Mouse (Mus musculus) hindbrain, embryonic 10.5 days (tissue): Measurements from ENCODE around the gene Slco2b1. TPM values are rescaled to one million over a fixed set of nuclear protein-coding genes. Genes with fewer than 3 reads are reported as not detected.

ENCODE experiments used
- DNase-seq: peaks from one replicate; pipeline ENCODE4 v3.0.0-alpha.2; 2017; ENCODE audit warnings: low spot score
- H3K27ac ChIP-seq: fragments of 300-500 bp; sonication (generic); 2 replicates; pipeline ENCODE4 v1.5.1; 2016; ENCODE audit warnings: mild to moderate bottlenecking, moderate library complexity
- H3K27me3 ChIP-seq: fragments of 300-500 bp; sonication (generic); 2 replicates; pipeline ENCODE4 v1.6.1; 2016; ENCODE audit warnings: mild to moderate bottlenecking; ENCODE audit not compliant: poor library complexity, insufficient read depth, severe bottlenecking
- H3K36me3 ChIP-seq: fragments of 300-500 bp; sonication (generic); 2 replicates; pipeline ENCODE4 v1.6.1; 2016; ENCODE audit warnings: mild to moderate bottlenecking, moderate library complexity
- H3K4me1 ChIP-seq: fragments of 300-500 bp; sonication (generic); replicated peaks from 2 replicates; pipeline ENCODE4 v1.6.1; 2016; ENCODE audit warnings: mild to moderate bottlenecking
- H3K4me3 ChIP-seq: fragments of 300-500 bp; sonication (generic); 2 replicates; pipeline ENCODE4 v1.5.1; 2016; ENCODE audit warnings: mild to moderate bottlenecking, moderate library complexity
- H3K9me3 ChIP-seq: fragments of 300-500 bp; sonication (generic); 2 replicates; pipeline ENCODE4 v1.6.1; 2016; ENCODE audit warnings: mild to moderate bottlenecking, moderate library complexity
- WGBS: fragments of 180-500 bp; shearing (Covaris S2); methylation state at CpG from one replicate; pipeline ENCODE4 v1.1.7; 2016; 5-methylcytosine and 5-hydroxymethylcytosine counted together
- polyA plus RNA-seq: library from polyadenylated mRNA; unstranded; fragments of >200 nt; fragmentation: Nextera tagmentation; extraction: Ambion mirVana; gene quantifications from 2 replicates; pipeline ENCODE4 v1.2.1, GENCODE M21; 2016

Gene Slco2b1
- polyA plus RNA-seq, 1 experiment from 2014 or later, result 3.5 TPM

DNA sequence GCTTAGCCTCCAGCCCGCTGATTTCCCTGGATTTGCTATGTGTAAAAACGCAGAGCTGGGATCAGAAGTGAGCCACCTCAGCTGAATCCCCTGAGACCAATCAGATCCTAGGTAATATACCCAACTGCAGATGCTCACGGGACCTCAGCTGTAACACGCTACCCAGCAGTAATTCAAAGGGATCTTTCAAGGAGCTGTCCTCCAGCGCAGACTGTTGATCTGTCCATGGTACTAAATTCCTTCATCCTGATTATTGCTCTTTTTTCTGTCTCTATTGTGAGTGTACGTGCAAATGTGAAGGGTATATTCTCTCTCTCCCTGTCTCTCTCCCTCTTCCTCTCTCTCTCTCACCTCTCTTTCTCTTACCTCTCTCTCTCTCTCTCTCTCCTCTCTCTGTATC lies 78.9 kb downstream of the Slco2b1 start:
- Histone ChIP-seq H3K27me3 (peaks cover 69% of the 10 kb centered on the region), H3K4me3 (no peak overlapping the region), H3K36me3 (no peaks in the 10 kb centered on the region), H3K9me3 (no peaks in the 10 kb centered on the region), H3K27ac (no peak overlapping the region), H3K4me1 (peaks cover 10% of the 10 kb centered on the region)
- no peak for DNase-seq
- 21% methylated on average over 6 of the region's 6 CpGs for WGBS

DNA sequence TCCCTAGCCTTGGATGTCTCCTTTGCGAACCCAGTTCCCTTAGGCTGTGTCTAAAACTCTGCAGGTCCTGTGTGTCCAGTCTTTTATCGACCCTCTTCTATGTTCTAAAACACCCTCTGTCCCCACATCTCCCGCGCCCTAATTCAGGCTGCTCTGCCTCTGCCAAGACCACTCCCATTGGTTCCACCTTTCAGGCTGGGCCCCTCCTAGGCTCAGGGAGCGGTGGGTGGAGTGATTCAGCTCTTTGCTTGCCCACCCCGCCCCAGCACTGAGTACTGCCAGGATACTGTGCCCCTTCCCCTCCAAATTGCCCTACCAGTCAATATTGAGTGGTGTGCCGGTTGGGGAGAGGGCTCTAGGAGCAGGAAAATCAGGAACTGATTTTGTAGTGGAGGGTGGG lies 83.8 kb downstream of the Slco2b1 start:
- H3K27me3 ChIP-seq, result peaks cover 98% of the 10 kb centered on the region
- no peaks in the 10 kb centered on the region for H3K36me3 ChIP-seq
- DNase-seq, result no peak
- peak overlapping the region; percentile 60 for H3K4me3 ChIP-seq
- H3K9me3 ChIP-seq, result no peaks in the 10 kb centered on the region
- no peak overlapping the region for H3K27ac ChIP-seq
- H3K4me1 ChIP-seq, result peaks cover 47% of the 10 kb centered on the region
- WGBS, result 5% methylated on average over 7 of the region's 7 CpGs

DNA sequence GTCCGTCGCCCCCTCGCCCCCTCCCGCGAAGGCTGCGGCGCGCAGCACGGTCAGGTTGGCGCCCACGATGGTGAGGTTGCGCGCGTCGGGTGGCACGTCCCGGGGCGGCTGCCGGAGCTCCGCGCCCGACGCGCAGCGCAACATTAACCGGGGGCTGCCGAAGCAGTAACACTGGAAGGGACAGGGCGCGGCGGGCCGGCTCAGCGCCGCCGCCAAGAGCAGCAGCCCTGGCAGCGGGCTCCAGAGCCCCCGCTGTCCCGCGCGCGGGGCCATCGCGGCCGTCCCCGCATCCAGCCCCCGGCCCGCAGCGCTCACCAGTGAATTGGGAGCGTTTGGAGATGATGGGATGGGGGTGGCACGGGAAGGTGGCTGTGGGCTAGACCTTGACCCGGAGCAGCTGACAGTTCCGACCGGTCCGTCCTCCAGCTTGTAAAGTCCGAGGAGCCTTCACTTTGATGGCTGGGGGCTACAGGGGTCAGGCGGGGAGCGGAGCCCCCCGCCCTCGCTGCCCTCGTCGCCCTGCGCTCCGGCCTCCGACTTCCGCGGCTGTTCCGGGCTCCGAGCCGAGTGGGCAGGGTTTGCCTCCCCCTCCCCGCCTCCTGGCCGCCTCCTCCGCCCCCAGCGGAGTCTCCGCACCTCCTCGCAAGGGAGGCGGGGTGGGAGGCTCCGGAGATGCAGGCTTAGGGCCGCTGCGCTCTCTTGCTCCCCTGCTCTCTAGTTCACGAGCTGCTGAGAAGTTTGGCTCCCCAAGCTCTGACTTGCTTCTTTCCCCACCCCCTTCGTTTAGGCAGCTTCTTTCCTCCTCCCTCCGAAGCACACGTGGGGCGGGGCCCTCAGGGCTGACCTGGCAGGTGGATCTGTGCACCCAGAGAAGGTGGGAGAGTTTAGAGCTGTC lies 84.5 kb downstream of the Slco2b1 start, which contains the start of gene Tpbgl:
Tpbgl (minus strand) TSS at position 728 of the 895 bp plus-strand sequence.
- Histone ChIP-seq H3K9me3 (no peaks in the 10 kb centered on the region), H3K27me3 (peaks cover 98% of the 10 kb centered on the region), H3K4me3 (peak within 1 kb of the TSS; percentile 60), H3K4me1 (peaks cover 54% of the 10 kb centered on the region), H3K36me3 (no peaks in the 10 kb centered on the region), H3K27ac (peak within 1 kb of the TSS; percentile 82)
- DNase-seq, result peak; percentile 41
- under 1% methylated on average over 83 of the region's 83 CpGs for WGBS

DNA sequence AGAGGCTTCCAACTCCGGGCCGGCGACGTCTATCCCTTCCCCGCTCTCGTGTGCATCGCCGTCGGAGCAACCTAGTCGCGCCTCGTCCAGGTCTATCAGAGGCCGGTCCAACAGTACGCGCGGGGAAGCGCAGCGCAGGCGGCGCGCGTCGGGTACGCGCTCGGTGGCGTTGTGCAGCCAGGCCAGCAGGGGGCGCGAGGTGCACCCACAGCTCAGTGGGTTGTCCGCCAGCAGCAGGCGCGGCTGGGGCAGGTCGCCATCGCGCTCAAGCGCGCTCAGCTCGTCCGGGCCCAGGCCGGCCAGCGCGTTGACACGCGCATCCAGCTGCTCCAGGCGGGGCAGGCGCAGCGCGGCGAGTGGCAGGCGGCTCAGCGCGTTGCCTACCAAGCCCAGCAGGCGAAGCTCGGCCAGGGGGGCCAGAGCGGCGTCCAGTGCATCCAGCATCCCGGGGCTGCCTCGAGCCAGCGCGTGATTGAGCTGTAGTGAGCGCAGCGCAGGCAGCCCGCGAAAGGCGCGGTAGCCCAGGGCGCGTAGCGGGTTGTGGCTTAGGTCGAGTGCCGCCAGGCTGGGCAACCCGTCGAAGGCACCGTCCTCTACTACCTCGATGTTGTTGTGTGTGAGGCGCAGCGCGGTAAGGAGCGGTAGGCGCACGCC lies 85.3 kb downstream of the Slco2b1 start:
- H3K27ac ChIP-seq, result peak overlapping the region; percentile 82
- H3K27me3 ChIP-seq, result peaks cover 96% of the 10 kb centered on the region
- H3K36me3 ChIP-seq, result no peaks in the 10 kb centered on the region
- H3K4me1 ChIP-seq, result peaks cover 62% of the 10 kb centered on the region
- DNase-seq, result peak; percentile 88
- peak overlapping the region; percentile 60 for H3K4me3 ChIP-seq
- no peaks in the 10 kb centered on the region for H3K9me3 ChIP-seq
- WGBS, result under 1% methylated on average over 81 of the region's 81 CpGs

DNA sequence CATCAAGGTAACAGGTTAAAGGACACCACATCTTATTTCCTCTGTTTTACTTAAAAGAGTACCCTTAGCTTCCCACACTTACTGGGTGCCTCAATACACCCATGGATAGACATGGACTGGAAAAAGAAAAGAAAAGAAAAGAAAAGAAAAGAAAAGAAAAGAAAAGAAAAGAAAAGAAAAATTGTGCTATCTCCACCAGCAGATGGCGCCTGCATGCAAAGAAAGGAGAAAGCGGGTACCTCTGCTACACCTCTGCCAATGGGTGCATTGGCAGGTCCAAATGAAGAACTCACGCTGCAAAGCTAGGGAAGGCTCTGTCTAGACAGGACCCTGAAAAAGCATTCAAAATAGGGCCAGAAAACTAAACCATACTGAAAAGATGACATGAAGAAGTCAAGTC lies 92.3 kb downstream of the Slco2b1 start:
- H3K36me3 ChIP-seq, result no peaks in the 10 kb centered on the region
- no peaks in the 10 kb centered on the region for H3K9me3 ChIP-seq
- H3K4me1 ChIP-seq, result peaks cover 24% of the 10 kb centered on the region
- 9% methylated on average over 3 of the region's 3 CpGs for WGBS
- no peak overlapping the region for H3K4me3 ChIP-seq
- H3K27me3 ChIP-seq, result peaks cover 38% of the 10 kb centered on the region
- H3K27ac ChIP-seq, result no peak overlapping the region
- no peak for DNase-seq

DNA sequence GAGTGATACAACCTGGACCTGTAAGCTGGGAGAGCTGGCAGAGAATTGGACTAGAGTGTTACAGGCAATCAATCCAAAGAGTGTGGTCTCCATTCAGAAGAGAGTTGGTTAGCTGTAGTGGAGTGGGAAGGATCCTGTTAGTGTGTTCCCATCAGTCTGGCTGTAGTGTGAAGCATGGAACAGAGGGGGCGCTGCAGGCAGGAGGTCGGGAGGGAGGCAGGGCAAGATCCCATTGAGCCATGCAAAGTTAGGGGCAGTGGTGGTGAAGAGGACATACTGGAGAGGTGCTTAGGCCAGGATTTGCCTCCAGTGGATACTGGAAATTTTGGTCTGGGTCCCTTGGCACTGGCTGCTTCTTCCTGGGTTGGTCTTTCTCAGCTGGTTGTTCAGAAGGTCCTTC lies 92.9 kb downstream of the Slco2b1 start:
- Histone ChIP-seq H3K36me3 (no peaks in the 10 kb centered on the region), H3K27me3 (peaks cover 32% of the 10 kb centered on the region), H3K9me3 (no peaks in the 10 kb centered on the region), H3K4me3 (no peak overlapping the region), H3K4me1 (peaks cover 18% of the 10 kb centered on the region), H3K27ac (no peak overlapping the region)
- DNase-seq, result no peak
- WGBS, result 66% methylated on average over 2 of the region's 2 CpGs

Other genes with a start within 250 kb of the Slco2b1 start
- gene Klhl35, start 245.3 kb downstream of the Slco2b1 start, polyA plus RNA-seq, result 5.9 and 24.4 TPM in 2 replicates
- gene Rps3, start 227.6 kb downstream of the Slco2b1 start, polyA plus RNA-seq, result 680 and 779 TPM in 2 replicates
- 14.6 and 15.0 TPM in 2 replicates for gene Arrb1, start 175.9 kb downstream of the Slco2b1 start, polyA plus RNA-seq
- 0.59 and 0.81 TPM in 2 replicates for gene Tpbgl, start 84.2 kb downstream of the Slco2b1 start, polyA plus RNA-seq
- not detected in 2 replicates for gene Olfr520, start 18.9 kb upstream of the Slco2b1 start, polyA plus RNA-seq
- not detected in 2 replicates for gene Olfr521, start 52.2 kb upstream of the Slco2b1 start, polyA plus RNA-seq
- gene Neu3, start 117.1 kb upstream of the Slco2b1 start, polyA plus RNA-seq, result 1.9 and 2.1 TPM in 2 replicates
- gene Xrra1, start 147.8 kb upstream of the Slco2b1 start, polyA plus RNA-seq, result 0.46 and 0.68 TPM in 2 replicates
- 352 and 393 TPM in 2 replicates for gene Spcs2, start 152.1 kb upstream of the Slco2b1 start, polyA plus RNA-seq